Mouse (Mus musculus) adrenal gland, postnatal 14 days (tissue): ENCODE results near the gene Glrx. TPM values are rescaled to one million over a fixed set of nuclear protein-coding genes. Genes with fewer than 3 reads are reported as not detected.
"Not testable (repeated sequence)": the region's sequence is repeated elsewhere in the genome, so short reads cannot be mapped to it uniquely, and the experiment has no call there.

Source experiments
- DNase-seq: peaks from one replicate; pipeline ENCODE4 v3.0.0; 2021; ENCODE audit warnings: mixed read lengths
- total RNA-seq: library from RNA; stranded (reverse); gene quantifications from 2 replicates; pipeline ENCODE4 v1.2.3, GENCODE M21; 2021

Gene Glrx
- total RNA-seq, 1 experiment from 2014 or later = 28.8 TPM

DNA sequence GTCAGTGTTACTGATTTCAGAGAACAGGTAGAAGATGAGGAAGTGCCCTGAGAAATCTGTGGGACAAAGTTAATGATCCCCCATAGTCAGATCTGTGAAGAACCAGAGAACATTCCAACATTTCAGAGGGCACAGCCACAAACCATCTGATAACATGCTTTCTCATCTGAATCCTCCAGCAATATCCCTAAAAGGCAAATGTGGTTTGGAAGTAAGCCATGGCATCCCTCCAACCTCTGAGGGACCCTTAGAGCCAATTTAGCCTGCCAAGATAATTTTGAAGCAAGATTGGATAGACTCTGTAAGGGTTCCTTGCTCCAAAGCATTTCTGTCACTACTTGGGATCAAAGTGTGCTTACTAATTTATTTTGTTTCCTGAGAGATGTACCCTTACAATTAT lies 6.2 kb upstream of the Glrx start:
- no peak for DNase-seq

DNA sequence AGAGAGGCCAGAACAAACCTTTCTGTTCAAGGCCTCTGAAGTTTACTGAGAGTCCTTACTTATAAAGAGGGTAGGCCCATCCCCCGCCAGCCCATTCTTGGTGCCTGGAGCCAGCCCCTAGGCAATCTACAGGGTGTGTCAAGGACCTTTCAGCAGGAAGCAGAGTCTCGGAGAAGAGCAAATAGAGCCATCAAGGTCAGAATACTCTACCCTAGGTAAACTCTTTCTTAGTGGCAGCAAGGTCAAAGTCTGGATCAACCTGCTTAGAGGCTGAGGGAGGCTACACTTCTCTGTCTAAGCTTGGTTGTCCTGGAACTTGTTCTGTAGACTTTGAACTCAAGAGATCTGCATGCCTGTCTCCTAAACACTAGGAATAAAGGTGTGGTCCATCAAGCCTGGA lies 4.2 kb upstream of the Glrx start:
- DNase-seq = no peak

DNA sequence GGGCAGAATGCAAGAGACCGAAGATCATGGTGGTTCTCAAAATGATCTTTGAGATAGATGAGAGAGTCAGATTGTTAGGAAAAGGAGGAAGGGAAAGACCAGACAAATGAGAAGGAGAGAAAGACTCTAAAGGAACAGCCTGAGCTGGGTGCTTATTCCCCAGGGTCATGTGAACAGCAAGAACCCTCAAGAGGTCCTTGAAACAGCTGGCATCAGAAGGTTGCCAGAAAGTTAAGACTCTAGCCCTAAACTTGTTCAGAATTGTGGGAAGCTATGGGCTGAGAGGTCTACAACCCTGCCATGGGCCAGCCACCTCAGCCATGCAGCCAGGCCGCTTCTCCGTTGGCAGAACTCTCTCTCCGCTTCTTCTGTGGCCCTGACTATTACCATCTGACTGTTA lies 1.2 kb upstream of the Glrx start:
- no peak for DNase-seq

DNA sequence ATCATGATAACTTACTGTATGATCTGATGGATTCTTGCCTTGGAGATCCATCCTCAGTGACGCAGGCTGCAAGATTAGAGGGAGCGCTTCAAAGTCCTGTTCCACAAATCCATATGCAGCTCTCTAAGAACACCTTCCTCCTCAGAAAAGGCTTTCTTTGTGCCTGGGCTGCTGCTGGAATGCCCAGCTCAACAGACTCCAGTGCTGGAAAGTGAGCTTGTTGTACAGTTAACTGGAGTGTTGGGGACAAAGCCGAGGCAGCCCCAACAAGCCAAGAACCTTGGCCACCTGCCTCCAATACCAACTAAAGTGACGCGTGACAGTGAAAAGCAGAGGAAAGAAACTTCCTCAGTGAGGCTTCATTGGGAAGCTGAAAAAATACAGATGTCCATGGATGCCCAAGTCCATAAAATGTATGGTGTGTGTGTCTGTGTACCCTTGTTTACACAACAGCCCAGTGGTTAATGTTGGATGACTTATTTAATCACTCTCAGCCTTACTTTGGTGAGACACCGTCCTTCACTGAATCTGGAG lies 1.2 kb downstream of the Glrx start:
- no peak for DNase-seq

DNA sequence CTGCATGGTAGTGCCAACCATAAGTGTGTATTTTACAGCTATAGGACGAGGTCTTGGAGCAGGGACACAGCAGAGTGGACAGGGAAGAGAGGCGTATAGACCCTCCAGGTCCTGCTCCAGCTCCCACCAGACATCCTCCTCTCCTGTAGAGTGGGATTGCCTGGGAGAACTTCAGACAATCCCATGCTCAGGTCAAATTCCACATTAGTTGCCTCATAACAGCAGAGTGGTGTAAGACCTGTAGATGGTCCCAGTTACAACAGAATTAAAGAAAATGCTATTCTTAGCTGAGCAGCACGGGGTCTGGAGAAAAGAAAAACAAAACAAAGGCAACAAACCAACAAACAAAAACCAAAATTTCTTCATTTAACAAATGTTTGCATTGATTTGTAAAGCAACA lies 2.3 kb downstream of the Glrx start:
- DNase-seq = no peak

DNA sequence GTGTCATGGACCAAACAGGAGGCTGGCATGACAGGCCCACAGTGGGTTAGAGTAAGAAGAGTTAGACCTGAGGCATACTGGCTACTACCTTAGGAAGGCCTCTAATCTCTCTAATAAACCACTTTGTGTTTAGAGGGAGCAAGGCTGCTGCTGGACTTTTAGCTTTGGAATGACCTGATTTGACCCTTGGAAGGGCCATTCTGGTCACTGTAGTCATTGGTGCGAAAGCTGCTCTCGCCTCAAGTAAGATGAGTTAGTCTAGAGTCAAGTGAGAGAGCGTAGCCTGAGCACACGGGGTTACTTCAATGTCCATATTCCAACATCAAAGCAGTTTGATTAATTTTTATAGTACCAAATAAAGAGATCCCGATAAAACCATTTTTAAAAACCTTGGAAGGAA lies 3.7 kb downstream of the Glrx start:
- no peak for DNase-seq

DNA sequence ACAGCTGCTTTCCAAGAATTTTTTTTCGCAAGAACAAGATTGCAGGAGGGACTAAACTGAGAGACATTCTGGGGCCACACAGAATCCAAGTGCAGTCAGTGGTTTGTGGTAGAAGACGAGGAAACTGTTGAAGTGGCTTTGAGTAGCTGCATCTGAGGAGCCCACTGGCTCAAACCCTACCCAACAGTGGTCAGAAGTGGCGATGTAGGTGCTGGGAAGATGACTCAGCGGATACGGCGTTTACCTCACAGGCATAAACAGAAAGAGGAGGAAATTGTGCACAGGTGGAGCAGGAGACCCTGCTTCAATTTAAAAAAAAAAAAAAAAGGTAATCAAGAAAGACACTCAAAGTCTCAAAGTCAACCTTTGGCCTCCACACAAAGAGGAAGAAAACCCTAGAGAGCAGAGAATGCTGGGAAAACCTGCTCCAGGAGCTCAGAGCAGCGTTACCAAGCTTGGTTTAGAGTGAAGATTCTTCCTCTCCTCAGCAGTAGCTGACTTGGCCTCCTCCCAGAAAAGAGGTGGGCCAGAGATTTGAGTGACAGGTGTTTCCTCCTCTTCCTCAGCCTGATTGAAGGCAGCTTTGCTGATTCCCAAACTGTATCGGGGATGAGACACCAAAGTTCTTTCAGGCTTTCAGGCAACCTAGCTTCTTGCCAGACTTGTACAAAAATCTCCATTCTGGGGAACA lies 4.5 kb downstream of the Glrx start:
- DNase-seq = no peak

DNA sequence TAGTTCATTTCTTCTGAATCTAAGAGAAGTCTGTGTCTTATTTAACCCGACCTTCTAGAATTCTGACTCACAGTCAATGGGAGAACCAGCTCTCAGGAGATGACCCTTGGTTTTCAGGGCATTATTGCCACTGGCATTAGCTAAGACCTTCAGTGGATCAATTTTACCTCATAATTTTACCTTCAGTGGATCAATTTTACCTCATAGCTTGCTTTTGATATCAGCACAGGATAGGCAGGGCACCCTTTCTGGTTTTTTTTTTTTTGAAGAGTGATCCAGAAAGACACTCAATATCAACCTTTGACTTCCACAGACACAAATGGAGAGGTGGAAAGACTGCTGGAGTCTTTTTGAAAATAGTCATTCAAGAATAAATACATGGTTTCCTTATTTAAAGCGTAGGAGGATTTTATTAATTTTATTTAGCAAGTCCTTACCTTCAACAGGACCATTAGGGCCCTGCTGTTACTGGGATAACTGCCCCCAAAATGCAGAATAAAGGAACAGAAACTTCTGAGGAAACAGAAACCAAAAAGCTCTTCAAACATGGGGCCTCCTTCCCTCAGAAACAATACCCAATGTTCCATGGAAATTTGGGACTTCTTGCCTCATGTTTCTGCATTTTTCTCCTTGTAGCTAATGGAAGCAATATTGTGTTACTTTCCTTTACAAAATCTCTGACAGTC lies 5.3 kb downstream of the Glrx start:
- DNase-seq = no peak

DNA sequence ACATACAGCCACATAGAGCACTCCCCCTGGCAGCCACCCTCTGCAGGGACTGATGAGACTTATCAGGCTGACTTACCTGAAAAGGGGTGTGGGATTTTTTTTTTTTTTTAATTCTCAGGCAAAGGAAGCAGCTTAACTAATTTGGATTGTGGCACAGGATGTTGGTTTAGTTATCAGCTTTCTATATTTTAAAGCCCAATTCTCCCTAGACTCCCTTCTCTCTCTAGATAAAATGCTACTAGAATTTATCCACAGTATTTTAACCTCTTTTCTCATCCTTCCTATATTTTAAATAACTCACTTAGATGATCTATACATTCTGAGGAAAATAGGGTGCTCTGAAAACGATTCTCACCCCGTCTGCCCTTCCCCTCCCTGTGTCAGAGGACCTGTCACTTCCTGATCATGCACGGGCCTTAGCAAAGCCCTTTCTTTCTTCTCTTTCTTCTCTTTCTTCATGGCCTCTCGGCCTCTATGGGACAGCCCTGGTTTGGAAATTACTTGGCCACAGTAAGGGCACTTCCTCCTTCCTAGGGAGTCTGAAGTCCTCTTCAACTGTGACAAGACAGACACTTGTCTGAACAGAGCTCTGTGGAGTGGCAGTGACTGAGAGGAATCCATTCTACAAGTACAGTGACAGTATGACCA lies 6.0 kb downstream of the Glrx start:
- DNase-seq = no peak

DNA sequence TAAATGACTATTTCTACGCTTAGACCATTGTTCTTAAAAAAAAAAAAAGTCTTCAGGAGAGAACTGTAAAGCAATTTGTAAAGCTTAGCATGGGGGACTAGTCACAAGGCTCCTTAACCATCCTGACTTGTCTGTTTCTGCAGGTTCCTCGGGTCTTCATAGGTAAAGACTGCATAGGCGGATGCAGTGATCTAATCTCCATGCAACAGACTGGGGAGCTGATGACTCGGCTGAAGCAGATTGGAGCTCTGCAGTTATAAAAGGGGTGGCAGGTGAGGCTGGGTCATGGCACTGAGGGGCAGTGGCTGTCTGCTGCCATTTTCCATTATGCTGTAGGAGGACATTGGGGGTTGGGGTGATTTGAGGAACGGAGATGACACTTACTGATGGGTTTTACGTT lies 7.4 kb downstream of the Glrx start:
- DNase-seq = no peak

DNA sequence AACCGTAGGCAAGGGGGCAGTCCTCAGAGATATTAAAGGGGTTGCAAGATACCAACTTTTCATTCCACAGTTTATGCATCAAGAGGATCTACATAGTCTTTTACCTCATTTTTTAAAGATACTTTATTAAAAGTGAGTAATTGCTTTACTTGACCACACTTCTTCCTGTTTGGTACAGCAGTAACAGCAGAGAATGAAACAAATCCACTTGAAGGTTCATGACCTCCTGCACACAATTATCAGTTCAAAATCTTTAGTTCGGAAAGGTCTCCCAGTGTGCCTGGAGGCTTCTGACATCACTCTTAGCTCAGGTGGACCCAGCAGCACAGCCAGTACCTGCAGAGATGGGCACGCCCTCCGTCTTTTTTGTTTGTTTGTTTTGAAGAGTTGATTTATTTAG lies 12.4 kb downstream of the Glrx start:
- DNase-seq = no peak

DNA sequence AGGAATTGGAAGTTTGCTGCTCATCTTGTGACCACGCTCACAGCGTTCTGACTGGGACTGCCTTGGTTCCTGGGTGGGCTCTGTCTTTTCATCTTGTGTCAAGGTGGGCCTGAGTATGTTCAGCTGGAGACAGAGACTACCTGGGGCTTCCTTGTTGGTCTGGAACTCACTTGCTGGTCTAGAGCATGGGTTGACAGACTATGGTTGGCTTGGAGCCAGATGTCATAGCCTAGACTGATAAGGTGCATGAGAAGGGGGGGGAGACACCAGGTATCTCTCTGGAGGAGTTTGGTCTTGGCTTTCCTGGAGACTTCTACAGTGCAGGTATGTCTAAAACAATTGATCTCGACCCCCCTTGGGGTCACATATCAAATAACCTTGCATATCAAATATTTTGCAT lies 13.4 kb downstream of the Glrx start:
- DNase-seq = no peak

DNA sequence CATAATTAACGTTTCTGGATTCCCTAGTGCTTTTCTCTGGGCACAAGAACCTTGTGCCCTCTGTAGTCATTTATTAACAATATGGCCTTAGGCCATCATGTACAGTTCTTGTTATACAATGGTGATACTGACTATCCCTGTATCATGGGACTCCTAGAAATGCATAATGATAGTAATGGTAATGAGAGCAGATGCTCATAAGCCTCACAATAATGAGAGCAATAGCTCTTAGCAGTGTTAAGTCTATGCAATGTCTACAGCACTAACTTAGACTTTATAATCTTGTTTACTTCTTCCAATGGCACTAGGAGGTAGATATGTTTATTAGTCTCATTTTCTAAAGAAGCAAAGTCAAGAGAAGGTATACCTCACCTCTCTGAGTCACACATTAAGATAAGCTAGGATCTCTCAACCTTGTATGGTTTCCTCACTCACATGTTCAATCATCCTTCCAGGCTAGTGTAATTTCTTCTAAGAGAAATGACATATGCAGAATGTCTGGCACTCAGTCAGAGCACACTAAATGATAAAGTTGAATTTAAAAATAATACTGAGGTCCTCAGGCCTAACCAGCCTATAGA lies 19.7 kb downstream of the Glrx start:
- DNase-seq = no peak

DNA sequence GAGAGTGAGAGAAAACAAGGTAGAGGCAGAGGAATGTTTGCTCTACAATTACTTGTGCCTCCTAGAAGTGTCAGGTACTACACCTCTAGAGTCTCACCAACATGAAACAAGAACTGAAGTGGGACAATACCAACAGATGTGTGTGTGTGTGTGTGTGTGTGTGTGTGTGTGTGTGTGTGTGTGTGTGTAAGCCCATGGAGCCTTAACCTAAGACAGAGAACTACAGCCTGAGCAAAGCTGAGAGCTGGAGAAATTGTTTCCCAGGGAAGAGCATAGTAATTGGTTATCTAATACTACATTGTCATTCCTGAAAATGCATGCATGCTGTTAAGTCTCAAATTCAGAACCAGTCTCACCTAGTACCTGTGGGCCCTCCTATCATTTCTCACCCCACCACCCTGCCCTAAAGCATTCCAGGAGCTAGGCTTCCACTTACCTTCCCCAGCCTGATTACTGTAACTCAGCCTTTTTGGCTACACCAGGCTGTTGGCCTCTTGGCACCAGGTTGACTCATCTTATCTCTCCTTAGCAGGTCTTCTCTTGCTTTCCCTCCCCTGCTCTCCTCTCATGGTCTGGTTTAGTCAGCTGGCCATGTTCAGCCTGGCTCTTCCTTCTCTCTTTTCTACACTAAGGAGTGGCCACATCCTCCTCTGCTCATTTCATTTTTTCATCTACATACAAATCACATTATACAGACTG lies 26.0 kb downstream of the Glrx start:
- DNase-seq = no peak

DNA sequence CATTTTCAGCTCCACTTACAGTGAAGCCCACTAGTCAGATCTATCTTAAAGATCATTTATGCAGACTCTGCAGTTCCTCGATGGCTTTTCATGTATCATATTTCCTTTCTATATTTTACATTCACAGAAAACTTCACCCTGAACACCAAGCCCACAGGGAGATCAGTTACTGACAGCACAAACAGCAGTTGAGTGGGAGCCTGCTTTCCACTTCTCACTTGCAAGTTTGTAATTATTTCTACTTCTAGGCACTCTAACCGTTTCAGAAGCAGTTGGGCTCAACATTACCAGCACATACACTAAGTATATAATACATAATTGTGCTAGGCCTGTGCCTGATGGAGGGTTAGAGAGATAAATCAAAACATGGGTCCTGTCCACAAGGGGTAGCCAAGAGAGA lies 28.2 kb downstream of the Glrx start:
- DNase-seq = no peak

DNA sequence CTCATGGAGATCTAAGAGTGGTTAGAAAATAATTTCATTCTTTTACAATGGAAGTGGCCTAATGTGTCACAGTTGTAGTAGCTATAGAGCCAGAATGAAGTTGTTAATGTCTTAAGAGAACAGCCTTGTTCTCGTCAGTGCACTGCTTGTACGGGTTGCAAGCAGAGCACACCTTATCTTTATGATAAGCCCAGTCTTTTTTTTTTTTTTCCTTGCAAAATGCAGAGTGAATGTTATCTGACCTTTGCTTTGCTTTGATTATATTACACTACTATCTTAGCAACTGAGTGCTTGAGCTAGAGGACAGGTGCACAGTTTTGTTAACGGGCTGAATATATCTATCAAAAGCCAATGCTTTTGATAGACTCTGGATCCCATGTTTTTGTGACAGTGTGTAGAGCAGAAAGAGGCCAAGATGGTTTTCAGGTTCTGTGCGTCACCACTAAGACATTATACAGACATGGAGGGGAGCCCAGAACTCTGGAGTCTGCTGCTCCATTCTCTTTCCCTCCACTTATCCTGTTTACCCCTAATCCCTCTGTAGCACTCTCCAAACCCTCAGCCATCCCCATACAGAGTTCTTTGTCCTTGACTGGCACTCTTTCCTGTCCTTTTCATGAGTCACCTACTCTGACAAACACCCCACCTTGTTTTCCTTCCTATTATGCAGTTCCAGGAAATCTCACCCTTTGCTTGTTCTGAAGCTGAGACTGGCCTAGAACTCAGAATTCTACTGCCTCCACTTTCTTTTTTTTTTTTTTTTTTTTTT lies 35.1 kb downstream of the Glrx start:
- no peak for DNase-seq

DNA sequence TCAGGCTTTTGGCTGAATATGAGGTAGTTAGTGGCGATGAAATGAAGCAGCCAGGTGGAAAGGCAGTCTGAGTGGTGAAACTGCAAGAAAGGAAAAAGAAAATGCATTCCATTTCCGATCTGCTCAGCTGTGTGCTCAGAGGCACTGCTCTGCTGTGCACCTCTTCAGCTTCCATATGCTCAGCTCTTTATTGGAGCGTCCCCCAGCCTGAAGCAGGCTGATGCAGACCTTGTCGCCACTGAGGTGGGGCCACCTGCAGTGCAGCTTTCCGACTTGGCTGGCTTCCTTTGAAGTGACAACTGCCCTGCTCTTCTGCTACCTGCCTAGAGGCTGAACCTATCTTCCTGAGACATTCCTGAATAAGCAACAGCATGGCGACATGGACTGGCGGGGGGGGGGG lies 36.5 kb downstream of the Glrx start:
- not testable (repeated sequence) for DNase-seq

DNA sequence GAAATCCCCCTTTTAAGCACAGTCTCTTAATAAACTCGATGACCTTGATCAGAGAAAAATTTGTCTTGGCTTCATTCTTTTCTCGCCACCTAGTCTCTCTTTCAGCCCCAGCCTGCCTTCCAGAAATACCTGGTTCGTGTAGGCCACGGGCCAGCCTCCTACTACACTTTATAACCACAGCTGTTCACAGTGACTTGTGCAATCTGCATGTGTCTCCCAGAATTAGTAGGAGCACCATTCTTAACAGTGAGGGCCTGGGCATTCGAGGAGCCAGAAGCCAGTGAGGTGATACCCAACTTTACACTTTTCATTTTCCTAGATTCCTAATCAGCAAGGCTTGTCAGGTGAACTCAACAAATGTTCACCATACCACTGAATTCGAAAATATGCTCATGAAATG lies 36.9 kb downstream of the Glrx start:
- no peak for DNase-seq

DNA sequence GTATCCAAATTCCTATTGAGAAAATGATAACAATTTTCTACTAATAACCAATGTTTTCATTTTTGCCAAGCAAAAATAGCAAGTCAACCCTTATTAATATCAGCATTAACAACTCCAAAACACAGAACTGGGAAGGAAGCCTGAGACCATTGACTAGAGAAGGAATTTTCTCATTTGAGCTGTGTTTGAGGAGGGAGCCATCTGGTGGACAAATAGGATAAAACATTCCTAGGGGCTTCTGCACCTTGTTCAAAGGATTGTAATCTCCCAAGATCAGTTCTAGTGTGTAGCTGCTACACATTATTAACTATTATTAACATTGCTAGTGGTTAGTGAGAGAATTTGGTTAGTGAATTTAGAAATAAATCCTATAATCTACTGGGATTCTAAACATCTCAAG lies 38.2 kb downstream of the Glrx start:
- DNase-seq = peak; percentile 40

DNA sequence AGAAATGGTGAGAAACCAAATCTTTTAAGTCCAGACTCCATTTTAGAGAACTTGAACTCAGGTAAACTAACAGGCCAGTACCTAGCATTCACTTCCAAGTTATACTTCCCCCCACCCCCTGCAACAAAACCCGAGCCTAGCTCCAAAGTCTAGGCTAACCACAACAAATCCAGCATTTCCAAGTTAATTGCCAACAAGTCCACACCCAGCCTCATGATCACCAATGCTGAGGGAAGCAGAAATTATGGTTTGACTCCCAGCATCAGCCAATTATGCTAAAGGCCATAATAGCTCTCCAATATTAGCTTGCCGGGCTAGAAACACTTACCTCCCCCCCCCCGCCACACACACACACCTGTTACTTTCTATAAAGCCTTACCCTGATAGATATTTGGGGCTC lies 40.1 kb downstream of the Glrx start:
- no peak for DNase-seq

DNA sequence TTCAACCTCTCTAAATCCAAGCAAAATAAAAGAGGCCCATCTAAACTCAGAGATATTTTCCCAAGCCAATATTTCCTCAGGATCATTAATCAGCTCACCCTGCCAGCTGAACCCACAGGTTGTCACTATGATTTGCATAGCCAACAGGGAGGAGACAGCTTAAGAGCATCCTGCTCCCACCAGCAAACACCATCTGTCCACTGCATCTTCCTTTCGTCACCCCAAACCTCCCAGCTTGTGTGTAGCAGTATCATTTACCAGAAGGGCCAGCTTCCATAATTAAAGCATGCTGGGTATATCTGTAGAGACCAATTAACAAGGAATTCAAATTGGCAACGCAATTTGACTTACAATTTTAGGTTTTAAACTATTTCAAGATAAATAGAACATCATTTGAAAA lies 40.8 kb downstream of the Glrx start:
- no peak for DNase-seq

DNA sequence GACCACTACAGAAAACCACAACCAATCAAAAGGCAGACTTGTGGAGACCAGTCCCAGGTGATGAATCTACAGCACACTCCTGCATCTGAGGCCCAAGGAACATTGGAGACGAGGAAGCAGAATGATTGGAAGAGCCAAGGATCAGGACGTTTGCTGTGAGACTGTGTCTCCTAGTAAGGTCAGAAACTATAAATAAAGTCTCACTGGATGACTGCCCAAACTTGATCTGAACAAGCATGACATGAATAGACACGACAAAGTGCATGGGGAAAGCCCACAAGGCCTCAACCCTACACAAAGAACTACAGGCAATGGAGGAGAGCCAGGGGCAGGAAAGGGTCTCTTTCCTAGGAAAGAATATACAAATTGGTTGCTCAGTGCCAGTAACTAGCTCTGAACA lies 44.1 kb downstream of the Glrx start:
- DNase-seq = no peak
